Mouse (Mus musculus) lung, embryonic 15.5 days (tissue): ENCODE data around the gene Unc5b. TPM values are rescaled to one million over a fixed set of nuclear protein-coding genes. Genes with fewer than 3 reads are reported as not detected.
"Not testable (repeated sequence)": the region's sequence is repeated elsewhere in the genome, so short reads cannot be mapped to it uniquely, and the experiment has no call there.

Experiments used
- ATAC-seq: fragments of 200-750 bp; cut with Nextera tagmentation; 2 replicates; pipeline ENCODE4 v1.8.0; 2017; ENCODE audit warnings: moderate number of reproducible peaks, borderline replicate concordance; ENCODE audit not compliant: low FRiP score, low TSS enrichment; ENCODE audit errors: extremely low read depth
- H3K27ac ChIP-seq: fragments of 300-500 bp; sonication (generic); 2 replicates; pipeline ENCODE4 v1.5.1; 2015; ENCODE audit warnings: moderate library complexity, mild to moderate bottlenecking, inconsistent platforms
- H3K27me3 ChIP-seq: fragments of 300-500 bp; sonication (generic); 2 replicates; pipeline ENCODE4 v1.6.1; 2015; ENCODE audit warnings: inconsistent platforms
- H3K36me3 ChIP-seq: fragments of 300-500 bp; sonication (generic); 2 replicates; pipeline ENCODE4 v1.6.1; 2015; ENCODE audit warnings: inconsistent platforms
- H3K4me1 ChIP-seq: fragments of 300-500 bp; sonication (generic); 2 replicates; pipeline ENCODE4 v1.6.1; 2015; ENCODE audit warnings: inconsistent platforms
- H3K4me2 ChIP-seq: fragments of 300-500 bp; sonication (generic); 2 replicates; pipeline ENCODE4 v1.6.1; 2015; ENCODE audit warnings: inconsistent platforms, mild to moderate bottlenecking, moderate library complexity
- H3K4me3 ChIP-seq: fragments of 300-500 bp; sonication (generic); 2 replicates; pipeline ENCODE4 v1.5.1; 2015; ENCODE audit warnings: mild to moderate bottlenecking, inconsistent platforms
- H3K9ac ChIP-seq: fragments of 300-500 bp; sonication (generic); 2 replicates; pipeline ENCODE4 v1.6.1; 2015; ENCODE audit warnings: inconsistent platforms
- H3K9me3 ChIP-seq: fragments of 300-500 bp; sonication (generic); 2 replicates; pipeline ENCODE4 v1.6.1; 2016; ENCODE audit warnings: inconsistent platforms
- WGBS: fragments of 180-500 bp; shearing (Covaris S2); methylation state at CpG from one replicate; pipeline ENCODE4 v1.1.7; 2015; 5-methylcytosine and 5-hydroxymethylcytosine counted together
- polyA plus RNA-seq: library from polyadenylated mRNA; unstranded; fragments of >200 nt; fragmentation: Nextera tagmentation; extraction: Ambion mirVana; gene quantifications from 2 replicates; pipeline ENCODE4 v1.2.1, GENCODE M21; 2015

Gene Unc5b
- polyA plus RNA-seq, result 6.5 and 7.7 TPM in 2 replicates

- peak within 1 kb of the TSS; percentile 68 for H3K9ac ChIP-seq
- no peaks in the 10 kb centered on the region for H3K9me3 ChIP-seq
- peaks cover 45% of the 10 kb centered on the region for H3K27me3 ChIP-seq
- peak within 1 kb of the TSS; percentile 84 for H3K27ac ChIP-seq
- under 1% methylated on average over 53 of the region's 53 CpGs for WGBS
- H3K4me3 ChIP-seq, result peak within 1 kb of the TSS; percentile 68
- peak; percentile 97 for ATAC-seq
- no peaks in the 10 kb centered on the region for H3K36me3 ChIP-seq
- H3K4me1 ChIP-seq, result peaks cover 49% of the 10 kb centered on the region
- peak within 1 kb of the TSS; percentile 94 for H3K4me2 ChIP-seq
Measured at GRCm38 (mm10) chr10:60831379-60831778, at the start of gene Unc5b. Unc5b (minus strand) TSS chr10:60831581.

GRCm38 (mm10) chr10:60879817-60880216 lies 48.4 kb upstream of the Unc5b start:
- H3K4me1 ChIP-seq, result no peaks in the 10 kb centered on the region
- H3K4me2 ChIP-seq, result no peak overlapping the region
- no peaks in the 10 kb centered on the region for H3K27me3 ChIP-seq
- no peak overlapping the region for H3K9ac ChIP-seq
- WGBS, result 86% methylated on average over 4 of the region's 4 CpGs
- H3K36me3 ChIP-seq, result no peaks in the 10 kb centered on the region
- no peaks in the 10 kb centered on the region for H3K9me3 ChIP-seq
- H3K27ac ChIP-seq, result no peak overlapping the region
- no peak overlapping the region for H3K4me3 ChIP-seq
- no peak for ATAC-seq

GRCm38 (mm10) chr10:60877075-60877474 lies 45.7 kb upstream of the Unc5b start:
- WGBS, result 83% methylated on average over 5 of the region's 5 CpGs
- H3K36me3 ChIP-seq, result no peaks in the 10 kb centered on the region
- H3K27me3 ChIP-seq, result no peaks in the 10 kb centered on the region
- no peaks in the 10 kb centered on the region for H3K4me1 ChIP-seq
- no peak for ATAC-seq
- no peak overlapping the region for H3K4me2 ChIP-seq
- H3K27ac ChIP-seq, result no peak overlapping the region
- H3K9me3 ChIP-seq, result no peaks in the 10 kb centered on the region
- H3K4me3 ChIP-seq, result no peak overlapping the region
- H3K9ac ChIP-seq, result no peak overlapping the region

GRCm38 (mm10) chr10:60875011-60875410 lies 43.6 kb upstream of the Unc5b start:
- Histone ChIP-seq H3K27ac (no peak overlapping the region), H3K4me2 (no peak overlapping the region), H3K36me3 (no peaks in the 10 kb centered on the region), H3K27me3 (no peaks in the 10 kb centered on the region), H3K9me3 (no peaks in the 10 kb centered on the region), H3K4me1 (no peaks in the 10 kb centered on the region), H3K9ac (no peak overlapping the region), H3K4me3 (no peak overlapping the region)
- ATAC-seq, result no peak
- WGBS, result 89% methylated on average over 1 of the region's 1 CpGs

GRCm38 (mm10) chr10:60863318-60863717 lies 31.9 kb upstream of the Unc5b start:
- Histone ChIP-seq H3K27ac (no peak overlapping the region), H3K9ac (no peak overlapping the region), H3K4me1 (no peaks in the 10 kb centered on the region), H3K4me3 (no peak overlapping the region), H3K36me3 (no peaks in the 10 kb centered on the region), H3K4me2 (no peak overlapping the region), H3K9me3 (no peaks in the 10 kb centered on the region), H3K27me3 (no peaks in the 10 kb centered on the region)
- ATAC-seq, result no peak
- WGBS, result 86% methylated on average over 6 of the region's 6 CpGs

GRCm38 (mm10) chr10:60862477-60863293 lies 31.3 kb upstream of the Unc5b start:
- no peaks in the 10 kb centered on the region for H3K9me3 ChIP-seq
- no peak for ATAC-seq
- H3K4me3 ChIP-seq, result no peak overlapping the region
- H3K9ac ChIP-seq, result no peak overlapping the region
- no peaks in the 10 kb centered on the region for H3K27me3 ChIP-seq
- H3K36me3 ChIP-seq, result no peaks in the 10 kb centered on the region
- 56% methylated on average over 25 of the region's 25 CpGs for WGBS
- H3K4me2 ChIP-seq, result no peak overlapping the region
- no peak overlapping the region for H3K27ac ChIP-seq
- H3K4me1 ChIP-seq, result no peaks in the 10 kb centered on the region

- not testable (repeated sequence) for H3K4me2 ChIP-seq, H3K36me3 ChIP-seq, H3K27ac ChIP-seq, H3K9ac ChIP-seq, H3K4me3 ChIP-seq, H3K27me3 ChIP-seq, H3K9me3 ChIP-seq, ATAC-seq, H3K4me1 ChIP-seq
Measured at GRCm38 (mm10) chr10:60845271-60845670, 13.9 kb upstream of the Unc5b start.

GRCm38 (mm10) chr10:60838816-60839215 lies 7.4 kb upstream of the Unc5b start:
- H3K9ac ChIP-seq, result no peak overlapping the region

GRCm38 (mm10) chr10:60834949-60835348 lies 3.6 kb upstream of the Unc5b start:
- H3K4me3 ChIP-seq, result no peak overlapping the region
- WGBS, result 6% methylated on average over 13 of the region's 13 CpGs
- H3K36me3 ChIP-seq, result no peaks in the 10 kb centered on the region
- no peaks in the 10 kb centered on the region for H3K9me3 ChIP-seq
- H3K4me1 ChIP-seq, result peaks cover 20% of the 10 kb centered on the region
- no peak overlapping the region for H3K4me2 ChIP-seq
- H3K9ac ChIP-seq, result no peak overlapping the region
- no peak overlapping the region for H3K27ac ChIP-seq
- no peak for ATAC-seq
- peaks cover 22% of the 10 kb centered on the region for H3K27me3 ChIP-seq

More at GRCm38 (mm10) chr10:60838816-60839215, 7.4 kb upstream of the Unc5b start:
- Histone ChIP-seq H3K4me3 (no peak overlapping the region), H3K27ac (no peak overlapping the region), H3K27me3 (peaks cover 6% of the 10 kb centered on the region; the same call in 1 of the 2 replicates), H3K4me2 (peak overlapping the region; percentile 26; the same call in 1 of the 2 replicates), H3K4me1 (peaks cover 7% of the 10 kb centered on the region; the same call in 1 of the 2 replicates), H3K9me3 (no peaks in the 10 kb centered on the region), H3K36me3 (no peaks in the 10 kb centered on the region)
- 30% methylated on average over 19 of the region's 19 CpGs for WGBS
- no peak for ATAC-seq

- Histone ChIP-seq H3K9me3 (no peaks in the 10 kb centered on the region), H3K9ac (no peak overlapping the region), H3K36me3 (no peaks in the 10 kb centered on the region), H3K4me2 (no peak overlapping the region), H3K27me3 (peaks cover 39% of the 10 kb centered on the region), H3K4me3 (no peak overlapping the region), H3K27ac (no peak overlapping the region), H3K4me1 (peaks cover 36% of the 10 kb centered on the region)
- 77% methylated on average over 12 of the region's 12 CpGs for WGBS
- ATAC-seq, result no peak
Measured at GRCm38 (mm10) chr10:60832664-60833173, 1.3 kb upstream of the Unc5b start.

GRCm38 (mm10) chr10:60830556-60831350 lies 628 bp downstream of the Unc5b start:
- WGBS, result under 1% methylated on average over 78 of the region's 78 CpGs
- H3K4me2 ChIP-seq, result peak overlapping the region; percentile 94
- H3K27me3 ChIP-seq, result peaks cover 45% of the 10 kb centered on the region
- peak overlapping the region; percentile 68 for H3K4me3 ChIP-seq
- H3K36me3 ChIP-seq, result no peaks in the 10 kb centered on the region
- peaks cover 55% of the 10 kb centered on the region for H3K4me1 ChIP-seq
- peak overlapping the region; percentile 68 for H3K9ac ChIP-seq
- ATAC-seq, result peak; percentile 17; the same call in 1 of the 2 replicates
- peak overlapping the region; percentile 84 for H3K27ac ChIP-seq
- H3K9me3 ChIP-seq, result no peaks in the 10 kb centered on the region

- Histone ChIP-seq H3K4me1 (peaks cover 56% of the 10 kb centered on the region), H3K4me2 (peak overlapping the region; percentile 94), H3K4me3 (peak overlapping the region; percentile 68), H3K36me3 (no peaks in the 10 kb centered on the region), H3K27ac (no peak overlapping the region), H3K9ac (peak overlapping the region; percentile 68), H3K9me3 (no peaks in the 10 kb centered on the region), H3K27me3 (peaks cover 45% of the 10 kb centered on the region)
- ATAC-seq, result no peak
- 0% methylated on average over 11 of the region's 11 CpGs for WGBS
Measured at GRCm38 (mm10) chr10:60830000-60830399, 1.4 kb downstream of the Unc5b start.
